ENCODE assay signal across 18 mouse cellular contexts in genomic region chr11:103223444-103223843, GRCm38 (mm10). TPM values are rescaled to one million over a fixed set of nuclear protein-coding genes. Genes with fewer than 3 reads are reported as not detected.
DNase-seq lines count a peak whose midpoint lies in the region; ATAC-seq and TF ChIP-seq lines count a peak whose summit lies in the region.
"Had no signal": no experiment of that assay in that cellular context is flagged by ENCODE, and none has a peak within 500 bp of the region (broad histone marks: within the 10 kb centered on the region; RNA-seq: fewer than 3 reads in every experiment).

No protein-coding gene starts in this region.

- WGBS in olfactory bulb, adult 2 months: 43% methylated on average over 10 of the region's 10 CpGs

- H3K4me3 ChIP-seq in gastrocnemius, adult 2 months: peak overlapping the region; percentile 50
- peak overlapping the region; percentile 22; the same call in 1 of the 2 replicates for H3K4me3 ChIP-seq in bone marrow macrophage, adult 2 months (ENCODE audit: insufficient read depth, low read length)
- no peak overlapping the region for H3K4me3 ChIP-seq in olfactory bulb, adult 2 months (ENCODE audit: insufficient read depth, low read depth, low read length)
- H3K4me3 ChIP-seq: limb, embryonic 10.5 days; midbrain, embryonic 15.5 days; neural tube, embryonic 15.5 days had no signal

- intact Hi-C loops in gastrocnemius, adult 2 months (cut with DNase I): loop anchor here (10.0 kb wide), 1 partner anchor 49 kb away; the partner anchor contains the start of gene Fmnl1

- DNase-seq in gastrocnemius, adult 2 months: no peak
- DNase-seq in gastrocnemius, postnatal 25 days: no peak
- DNase-seq in layer of hippocampus, adult 11-12 months (ENCODE audit: low spot score): peak; percentile 51
- no peak for DNase-seq in layer of hippocampus, postnatal 36 days
- DNase-seq in thymus, postnatal 36 days: no peak
- DNase-seq: adrenal gland, postnatal 10 days; cerebellum, postnatal 14 days; thymus, postnatal 4 days had no signal

- ATAC-seq in erythroblast, adult 5-6 weeks (replicated peaks; ENCODE audit: low FRiP score, poor library complexity, severe bottlenecking): no peak
- ATAC-seq: inflammation-experienced regulatory T-cells, adult 6 months; midbrain, embryonic 15.5 days; Patski had no signal

- peak overlapping the region; percentile 83 for H3K27ac ChIP-seq in gastrocnemius, adult 2 months
- H3K27ac ChIP-seq in bone marrow macrophage, adult 2 months (ENCODE audit: insufficient read depth, low read depth, low read length): peak overlapping the region; percentile 99
- peak overlapping the region; percentile 81 for H3K27ac ChIP-seq in olfactory bulb, adult 2 months (ENCODE audit: insufficient read depth, low read depth, low read length)
- H3K27ac ChIP-seq: midbrain, embryonic 15.5 days; neural tube, embryonic 15.5 days had no signal

- TF ChIP-seq POLR2A in bone marrow macrophage, adult 2 months (IDR thresholded peaks at IDR 0.05; ENCODE audit: borderline replicate concordance, low read depth, low read length): no peak
- no peak for TF ChIP-seq POLR2A in olfactory bulb, adult 2 months (IDR thresholded peaks at IDR 0.05; ENCODE audit: insufficient read depth, low read depth, low read length)

- no peak for TF ChIP-seq CTCF in gastrocnemius, adult 2 months (IDR thresholded peaks at IDR 0.05)
- no peak for TF ChIP-seq CTCF in bone marrow macrophage, adult 2 months (IDR thresholded peaks at IDR 0.05; ENCODE audit: low read depth, low read length)
- TF ChIP-seq CTCF in olfactory bulb, adult 2 months (IDR thresholded peaks at IDR 0.05; ENCODE audit: insufficient read depth, low read depth, low read length): no peak

- H3K4me1 ChIP-seq in bone marrow macrophage, adult 2 months (ENCODE audit: control insufficient read depth, insufficient read depth, low read length): peaks cover 38% of the 10 kb centered on the region
- peaks cover 26% of the 10 kb centered on the region for H3K4me1 ChIP-seq in olfactory bulb, adult 2 months (ENCODE audit: control insufficient read depth, insufficient read depth, low read length)

RNA-seq across cellular contexts. Expression of gene Spata32, which starts 5.2 kb away (rescaled TPM):
- not detected for total RNA-seq in gastrocnemius, adult 2 months (2021)
- not detected for total RNA-seq in gastrocnemius, postnatal 25 days (2021)
- total RNA-seq in layer of hippocampus, postnatal 36 days (2021): 1 to 10 TPM in 1 of 2 experiments, under 1 TPM in 1; 0.72 to 1.6 TPM
- polyA plus RNA-seq in bone marrow macrophage, adult 2 months (2012; ENCODE audit: insufficient read depth, insufficient read length, missing spikeins): not detected in 2 replicates
- polyA plus RNA-seq in olfactory bulb, adult 2 months (2012; ENCODE audit: insufficient read depth, insufficient read length, low replicate concordance, missing spikeins): not detected in 2 replicates
- total RNA-seq in erythroblast, adult 5-6 weeks (2015; ENCODE audit: low replicate concordance): not detected in 2 replicates
- not detected in 2 replicates for total RNA-seq in erythroblast, adult 5-6 weeks (2017; ENCODE audit: low replicate concordance)
- total RNA-seq: adrenal gland, postnatal 10 days; heart, adult 18-20 months had no signal
- polyA plus RNA-seq: inflammation-experienced regulatory T-cells, adult 6 months; limb, embryonic 10.5 days; lung, embryonic 16.5 days; Patski had no signal

RNA-seq across cellular contexts. Expression of gene 1700023F06Rik, which starts 15.1 kb away (rescaled TPM):
- not detected for total RNA-seq in gastrocnemius, adult 2 months (2021)
- not detected for total RNA-seq in gastrocnemius, postnatal 25 days (2021)
- total RNA-seq in layer of hippocampus, postnatal 36 days (2021): 1 to 10 TPM; 1.5 to 2.3 TPM
- not detected in 2 replicates for polyA plus RNA-seq in bone marrow macrophage, adult 2 months (2012; ENCODE audit: insufficient read depth, insufficient read length, missing spikeins)
- polyA plus RNA-seq in olfactory bulb, adult 2 months (2012; ENCODE audit: insufficient read depth, insufficient read length, low replicate concordance, missing spikeins): not detected in 2 replicates
- not detected in 2 replicates for total RNA-seq in erythroblast, adult 5-6 weeks (2015; ENCODE audit: low replicate concordance)
- not detected in 2 replicates for total RNA-seq in erythroblast, adult 5-6 weeks (2017; ENCODE audit: low replicate concordance)
- total RNA-seq: heart, adult 18-20 months had no signal
- polyA plus RNA-seq: inflammation-experienced regulatory T-cells, adult 6 months had no signal

RNA-seq across cellular contexts. Expression of gene Map3k14, which starts 43.8 kb away (rescaled TPM):
- 1 to 10 TPM; 4.1 to 4.2 TPM for total RNA-seq in gastrocnemius, adult 2 months (2021)
- 1 to 10 TPM; 2.8 to 4.1 TPM for total RNA-seq in gastrocnemius, postnatal 25 days (2021)
- total RNA-seq in layer of hippocampus, postnatal 36 days (2021): 1 to 10 TPM; 3.2 to 4.3 TPM
- polyA plus RNA-seq in bone marrow macrophage, adult 2 months (2012; ENCODE audit: insufficient read depth, insufficient read length, missing spikeins): 17.9 and 18.7 TPM in 2 replicates
- polyA plus RNA-seq in olfactory bulb, adult 2 months (2012; ENCODE audit: insufficient read depth, insufficient read length, low replicate concordance, missing spikeins): not detected in 2 replicates
- 1.5 and 2.7 TPM in 2 replicates for total RNA-seq in erythroblast, adult 5-6 weeks (2015; ENCODE audit: low replicate concordance)
- 2.8 and 4.3 TPM in 2 replicates for total RNA-seq in erythroblast, adult 5-6 weeks (2017; ENCODE audit: low replicate concordance)

RNA-seq across cellular contexts. Expression of gene Fmnl1, which starts 52.5 kb away (rescaled TPM):
- total RNA-seq in gastrocnemius, adult 2 months (2021): 1 to 10 TPM; 4.2 to 5.7 TPM
- 1 to 10 TPM; 4.7 to 4.9 TPM for total RNA-seq in gastrocnemius, postnatal 25 days (2021)
- total RNA-seq in layer of hippocampus, postnatal 36 days (2021): 100 to 1,000 TPM; 136 to 154 TPM
- 216 and 241 TPM in 2 replicates for polyA plus RNA-seq in bone marrow macrophage, adult 2 months (2012; ENCODE audit: insufficient read depth, insufficient read length, missing spikeins)
- 142 TPM in 1 of 2 replicates, not detected in the other for polyA plus RNA-seq in olfactory bulb, adult 2 months (2012; ENCODE audit: insufficient read depth, insufficient read length, low replicate concordance, missing spikeins)
- total RNA-seq in erythroblast, adult 5-6 weeks (2015; ENCODE audit: low replicate concordance): 70.7 and 93.0 TPM in 2 replicates
- 8.6 and 16.9 TPM in 2 replicates for total RNA-seq in erythroblast, adult 5-6 weeks (2017; ENCODE audit: low replicate concordance)
